Mouse (Mus musculus): Measurements from ENCODE around the gene Etnk1. TPM values are rescaled to one million over a fixed set of nuclear protein-coding genes. Genes with fewer than 3 reads are reported as not detected.

Gene Etnk1
- total and polyA plus RNA-seq, 3 experiments: 27.1 to 33.4 (median 32.8) TPM

DNA sequence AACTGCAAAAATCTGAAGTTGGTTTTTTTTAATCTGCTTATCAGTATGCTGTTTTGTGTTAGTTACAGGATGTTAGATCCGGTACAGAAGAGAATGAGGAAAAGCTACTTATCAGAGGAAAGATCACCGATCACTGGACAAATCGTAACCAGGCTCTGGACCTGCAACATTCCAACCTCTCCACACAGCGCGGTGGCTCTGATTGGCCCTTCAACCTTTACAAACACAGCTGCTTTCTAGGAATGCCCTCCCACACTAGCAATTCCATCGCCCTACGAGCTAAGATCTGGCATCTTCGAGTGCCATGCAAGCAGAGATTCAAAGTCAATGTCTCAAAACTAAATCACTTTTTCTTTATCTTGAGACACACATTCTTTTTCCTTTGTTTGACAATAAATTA is 9.6 kb upstream of the Etnk1 start:
- DNase-seq (ENCODE audit: extremely low read depth): no peak
- TF ChIP-seq GABPA (IDR thresholded peaks at IDR 0.05; ENCODE audit: insufficient replicate concordance, low read depth, low read length): no peak
- TF ChIP-seq ZMIZ1 (IDR thresholded peaks at IDR 0.05; ENCODE audit: low read depth, low read length): no peak
- TF ChIP-seq MXI1 (IDR thresholded peaks at IDR 0.05; ENCODE audit: low read depth, low read length): no peak
- no peak for TF ChIP-seq MYC (IDR thresholded peaks at IDR 0.05; ENCODE audit: low read depth, low read length)
- TF ChIP-seq SMC3 (IDR thresholded peaks at IDR 0.05; ENCODE audit: low read depth, low read length): no peak
- TF ChIP-seq ELF1 (IDR thresholded peaks at IDR 0.05; ENCODE audit: low read depth, low read length): no peak
- no peak for TF ChIP-seq ZC3H11A (IDR thresholded peaks at IDR 0.05; ENCODE audit: low read depth, low read length)
- no peak for TF ChIP-seq KAT2A (IDR thresholded peaks at IDR 0.05; ENCODE audit: insufficient replicate concordance, low read length)
- TF ChIP-seq POLR2A (IDR thresholded peaks at IDR 0.05; ENCODE audit: low read depth, low read length): no peak
- no peak for TF ChIP-seq ETS1 (conservative IDR thresholded peaks at IDR 0.05; ENCODE audit: low read depth, low read length)
- no peak for TF ChIP-seq TBP (conservative IDR thresholded peaks at IDR 0.05; ENCODE audit: low read depth, low read length)
- no peak for TF ChIP-seq BHLHE40 (IDR thresholded peaks at IDR 0.05; ENCODE audit: low read depth, low read length)
- no peak for TF ChIP-seq RCOR1 (conservative IDR thresholded peaks at IDR 0.05; ENCODE audit: low read depth, low read length)
- TF ChIP-seq PAX5 (IDR thresholded peaks at IDR 0.05; ENCODE audit: low read length): no peak
- TF ChIP-seq POLR2AphosphoS2 (IDR thresholded peaks at IDR 0.05; ENCODE audit: low read depth, low read length): no peak
- peaks cover 0 to 11% of the 10 kb centered on the region in 2 experiments; a peak in 1 of 4 replicates for H3K4me1 ChIP-seq (ENCODE audit: control insufficient read depth in 1 of 2, insufficient read depth in 2 of 2)
- H3K4me2 ChIP-seq (ENCODE audit: insufficient read depth, low read depth, poor library complexity, severe bottlenecking): no peak overlapping the region
- no peaks in the 10 kb centered on the region for H3K36me3 ChIP-seq (replicated peaks in 1 of 2; ENCODE audit: control insufficient read depth in 1 of 2, insufficient read depth in 1 of 2, low read length in 1 of 2)
- H3K79me2 ChIP-seq (replicated peaks; ENCODE audit: control insufficient read depth, extremely low read depth, insufficient read depth, poor library complexity, severe bottlenecking): no peaks in the 10 kb centered on the region
- no peak overlapping the region for H3K27ac ChIP-seq (ENCODE audit: insufficient read depth, low read depth)
- H3K9ac ChIP-seq (ENCODE audit: insufficient read depth, low read depth): no peak overlapping the region
- in situ Hi-C loops (cut with MboI; ENCODE audit: low pct_ligation_motif_present, low pct_unique_long_range_greater_than_20kb, low sequenced_read_pairs) (no loop called here), dilution Hi-C loops (cut with MboI; ENCODE audit: extremely low pct_ligation_motif_present, extremely low pct_unique_long_range_greater_than_20kb, low sequenced_read_pairs) (no loop called here)
- no peak overlapping the region for H3K4me3 ChIP-seq (replicated peaks in 1 of 3; ENCODE audit: low read depth in 2 of 3, low read length in 2 of 3, poor library complexity in 1 of 3)
- H3K9me3 ChIP-seq (replicated peaks; ENCODE audit: low read length): no peaks in the 10 kb centered on the region
- no peaks in the 10 kb centered on the region for H3K27me3 ChIP-seq (replicated peaks)

DNA sequence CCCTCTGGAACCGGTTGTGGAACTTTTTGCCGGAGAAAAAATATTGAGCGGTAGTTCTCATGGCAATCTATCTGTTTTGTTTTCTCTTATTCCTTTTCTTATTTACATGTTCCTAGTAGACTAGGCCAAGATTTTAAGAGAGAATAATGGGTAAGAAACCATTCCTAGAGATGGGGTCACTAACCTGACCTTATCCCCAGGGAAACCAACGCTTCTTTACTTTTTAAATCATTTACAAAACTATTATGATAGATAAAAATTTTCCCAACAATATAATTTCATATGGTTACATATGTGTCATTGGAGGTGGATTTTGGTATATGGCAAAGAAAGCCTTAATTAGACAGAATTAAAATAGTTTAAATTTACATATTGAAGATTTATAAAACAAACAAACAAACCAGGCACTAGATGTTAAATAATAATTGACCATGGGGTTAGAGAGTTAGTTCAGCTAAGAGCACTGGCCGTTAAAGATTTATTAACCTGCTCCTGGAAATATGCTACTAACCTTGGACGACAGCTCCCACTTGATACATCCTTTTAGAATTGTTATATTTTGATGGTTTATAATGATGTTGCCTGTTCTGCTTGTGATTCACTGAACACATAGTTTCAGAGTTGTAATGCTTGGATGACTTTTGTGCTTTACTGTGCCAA is 6.3 kb upstream of the Etnk1 start:
- Histone ChIP-seq H3K27ac (ENCODE audit: insufficient read depth, low read depth) (no peak overlapping the region), H3K27me3 (replicated peaks) (no peaks in the 10 kb centered on the region), H3K9me3 (replicated peaks; ENCODE audit: low read length) (no peaks in the 10 kb centered on the region), H3K9ac (ENCODE audit: insufficient read depth, low read depth) (no peak overlapping the region), H3K4me1 (ENCODE audit: control insufficient read depth in 1 of 2, insufficient read depth in 2 of 2) (peaks cover 5 to 6% of the 10 kb centered on the region in 2 experiments; a peak in 2 of 4 replicates), H3K36me3 (replicated peaks in 1 of 2; ENCODE audit: control insufficient read depth in 1 of 2, insufficient read depth in 1 of 2, low read length in 1 of 2) (no peaks in the 10 kb centered on the region), H3K4me3 (replicated peaks in 1 of 3; ENCODE audit: low read depth in 2 of 3, low read length in 2 of 3, poor library complexity in 1 of 3) (no peak overlapping the region), H3K4me2 (ENCODE audit: insufficient read depth, low read depth, poor library complexity, severe bottlenecking) (no peak overlapping the region), H3K79me2 (replicated peaks; ENCODE audit: control insufficient read depth, extremely low read depth, insufficient read depth, poor library complexity, severe bottlenecking) (no peaks in the 10 kb centered on the region)
- DNase-seq (ENCODE audit: extremely low read depth): no peak
- in situ Hi-C loops (cut with MboI; ENCODE audit: low pct_ligation_motif_present, low pct_unique_long_range_greater_than_20kb, low sequenced_read_pairs) (no loop called here), dilution Hi-C loops (cut with MboI; ENCODE audit: extremely low pct_ligation_motif_present, extremely low pct_unique_long_range_greater_than_20kb, low sequenced_read_pairs) (no loop called here)
- no peak for TF ChIP-seq ETS1 (conservative IDR thresholded peaks at IDR 0.05; ENCODE audit: low read depth, low read length)
- no peak for TF ChIP-seq CHD2 (IDR thresholded peaks at IDR 0.05; ENCODE audit: low read length)
- TF ChIP-seq JUND (conservative IDR thresholded peaks at IDR 0.05; ENCODE audit: low read depth, low read length): no peak
- TF ChIP-seq MAZ (IDR thresholded peaks at IDR 0.05; ENCODE audit: low read depth, low read length): no peak
- no peak for TF ChIP-seq MAX (IDR thresholded peaks at IDR 0.05; ENCODE audit: low read length)
- TF ChIP-seq ELF1 (IDR thresholded peaks at IDR 0.05; ENCODE audit: low read depth, low read length): no peak
- TF ChIP-seq MEF2A (IDR thresholded peaks at IDR 0.05; ENCODE audit: borderline replicate concordance, low read depth, low read length): no peak
- TF ChIP-seq USF2 (conservative IDR thresholded peaks at IDR 0.05; ENCODE audit: low read depth, low read length): no peak
- no peak for TF ChIP-seq ZMIZ1 (IDR thresholded peaks at IDR 0.05; ENCODE audit: low read depth, low read length)
- TF ChIP-seq ZC3H11A (IDR thresholded peaks at IDR 0.05; ENCODE audit: low read depth, low read length): no peak
- no peak for TF ChIP-seq BHLHE40 (IDR thresholded peaks at IDR 0.05; ENCODE audit: low read depth, low read length)
- no peak for TF ChIP-seq CTCF (conservative IDR thresholded peaks at IDR 0.05 in 1 of 2, IDR thresholded peaks at IDR 0.05 in 1 of 2; ENCODE audit: low read depth in 2 of 2, low read length in 2 of 2)
- TF ChIP-seq EP300 (IDR thresholded peaks at IDR 0.05; ENCODE audit: low read length): no peak
- no peak for TF ChIP-seq E2F4 (IDR thresholded peaks at IDR 0.05; ENCODE audit: insufficient replicate concordance, low read depth, low read length)
- TF ChIP-seq USF1 (IDR thresholded peaks at IDR 0.05; ENCODE audit: low read depth, low read length): no peak
- TF ChIP-seq ZKSCAN1 (IDR thresholded peaks at IDR 0.05; ENCODE audit: borderline replicate concordance, low read depth, low read length): no peak

Measured in CH12.LX (cell line).